8 mouse cellular contexts compared by ENCODE assay signal in the genomic region with DNA sequence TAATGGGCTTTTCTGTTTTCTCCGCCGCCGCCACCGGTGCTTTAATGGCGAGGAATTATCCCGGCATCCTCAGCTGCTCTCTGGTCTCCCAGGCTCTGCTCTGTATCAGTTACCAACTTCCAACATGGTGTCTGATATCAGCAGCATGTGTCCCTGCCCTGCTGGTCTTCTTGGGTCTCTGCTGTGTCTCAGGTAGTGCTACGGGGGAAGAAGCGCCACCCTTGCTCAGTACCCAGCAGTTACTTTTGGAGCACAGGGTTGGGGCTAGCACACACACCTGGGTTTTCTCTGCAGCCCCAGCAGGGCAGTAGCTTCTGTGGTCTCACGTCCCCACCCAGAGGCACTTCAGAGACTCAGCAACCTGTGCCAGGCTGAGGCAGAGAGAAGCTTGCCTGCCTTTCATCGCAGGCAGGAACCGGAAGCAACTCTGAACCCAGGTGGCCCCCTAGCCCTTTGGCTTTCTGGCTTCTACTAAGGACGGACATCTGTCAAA. TPM values are rescaled to one million over a fixed set of nuclear protein-coding genes. Genes with fewer than 3 reads are reported as not detected.
A peak's percentile ranks its signal among the peaks of the same experiment; 100 is the strongest.
DNase-seq lines count a peak whose midpoint lies in the region; ATAC-seq and TF ChIP-seq lines count a peak whose summit lies in the region.

No protein-coding gene starts in this region.

- peak overlapping the region; percentile 56 for H3K4me2 ChIP-seq in limb, embryonic 14.5 days (replicated peaks; ENCODE audit: low read depth, low read length, severe bottlenecking)
- peak overlapping the region; percentile 76 for H3K4me2 ChIP-seq in midbrain, embryonic 16.5 days (ENCODE audit: low read length)

- H3K4me3 ChIP-seq in bone marrow, adult 2 months (replicated peaks; ENCODE audit: control insufficient read depth, low read depth, low read length), result peak overlapping the region; percentile 68
- H3K4me3 ChIP-seq in limb, embryonic 14.5 days (replicated peaks; ENCODE audit: low read length), result peak overlapping the region; percentile 41
- peak overlapping the region; percentile 42 for H3K4me3 ChIP-seq in midbrain, embryonic 16.5 days (ENCODE audit: low read depth, low read length)

- peak; percentile 50; the same call in 1 of the 2 replicates for TF ChIP-seq CTCF in bone marrow, adult 2 months (IDR thresholded peaks at IDR 0.05; ENCODE audit: control insufficient read depth, insufficient read depth, low read length)

- peak; percentile 44 for DNase-seq in cerebellum, postnatal 10 days
- DNase-seq in cerebellum, adult 11-12 months, result no peak
- DNase-seq in limb, embryonic 14.5 days (ENCODE audit: low spot score), result no peak
- peak; percentile 60 to 80 for DNase-seq in thymus, postnatal 36 days
- no peak for DNase-seq in adrenal gland, adult 8-10 months

- 2% methylated on average over 12 of the region's 12 CpGs for WGBS in bone marrow, adult 2 months
- WGBS in limb, embryonic 14.5 days, result 5% methylated on average over 12 of the region's 12 CpGs
- 13% methylated on average over 12 of the region's 12 CpGs for WGBS in midbrain, embryonic 16.5 days

- no peaks in the 10 kb centered on the region for H3K36me3 ChIP-seq in limb, embryonic 14.5 days (ENCODE audit: control insufficient read depth, insufficient read depth, low read length)
- H3K36me3 ChIP-seq in midbrain, embryonic 16.5 days (ENCODE audit: control insufficient read depth, insufficient read depth, low read length), result no peaks in the 10 kb centered on the region

- peak; percentile 29; the same call in 1 of the 2 replicates for ATAC-seq in granulocyte monocyte progenitor cell, adult 5-6 weeks (replicated peaks; ENCODE audit: poor library complexity, severe bottlenecking)
- peak; percentile 64; the same call in 1 of the 2 replicates for ATAC-seq in limb, embryonic 14.5 days (ENCODE audit: low FRiP score, low read depth)
- ATAC-seq in midbrain, embryonic 16.5 days, result peak; percentile 75

- TF ChIP-seq POLR2A in bone marrow, adult 2 months (IDR thresholded peaks at IDR 0.05; ENCODE audit: borderline replicate concordance, control insufficient read depth, low read depth, low read length), result no peak
- TF ChIP-seq POLR2A in limb, embryonic 14.5 days (IDR thresholded peaks at IDR 0.05; ENCODE audit: borderline replicate concordance, extremely low read depth, insufficient read depth, insufficient read length), result no peak

- no peaks in the 10 kb centered on the region for H3K27me3 ChIP-seq in limb, embryonic 14.5 days (ENCODE audit: control insufficient read depth, insufficient read depth, low read length)
- no peaks in the 10 kb centered on the region for H3K27me3 ChIP-seq in midbrain, embryonic 16.5 days (ENCODE audit: control insufficient read depth, insufficient read depth, low read depth, low read length)

- H3K9ac ChIP-seq in limb, embryonic 14.5 days (ENCODE audit: low read depth, low read length, severe bottlenecking), result peak overlapping the region; percentile 44
- H3K9ac ChIP-seq in midbrain, embryonic 16.5 days (ENCODE audit: low read depth, low read length), result peak overlapping the region; percentile 39

- 0 out of 2 replicates have a peak, but pooled peaks cover 4% of the 10 kb centered on the region for H3K9me3 ChIP-seq in limb, embryonic 14.5 days (ENCODE audit: control insufficient read depth, low read length)
- no peaks in the 10 kb centered on the region; the same call in 1 of the 2 replicates for H3K9me3 ChIP-seq in midbrain, embryonic 16.5 days (replicated peaks; ENCODE audit: control insufficient read depth, low read length, poor library complexity, severe bottlenecking)

- peak overlapping the region; percentile 25 for H3K27ac ChIP-seq in bone marrow, adult 2 months (ENCODE audit: control insufficient read depth, insufficient read depth, low read depth, low read length, poor library complexity)
- no peak overlapping the region; the same call in 1 of the 2 replicates for H3K27ac ChIP-seq in limb, embryonic 14.5 days (replicated peaks; ENCODE audit: low read depth, low read length)
- H3K27ac ChIP-seq in midbrain, embryonic 16.5 days (ENCODE audit: low read length), result peak overlapping the region; percentile 48

- no peaks in the 10 kb centered on the region for H3K4me1 ChIP-seq in bone marrow, adult 2 months (ENCODE audit: control insufficient read depth, insufficient read depth, low read length)
- no peaks in the 10 kb centered on the region; the same call in 1 of the 2 replicates for H3K4me1 ChIP-seq in limb, embryonic 14.5 days (ENCODE audit: control insufficient read depth, insufficient read depth, low read length)
- H3K4me1 ChIP-seq in midbrain, embryonic 16.5 days (ENCODE audit: control insufficient read depth, insufficient read depth, low read length), result peaks cover 7% of the 10 kb centered on the region; the same call in 1 of the 2 replicates

RNA-seq across cellular contexts. Expression of gene Coq8a, which starts 26.9 kb away (rescaled TPM):
- polyA plus RNA-seq in bone marrow, adult 2 months (2011; ENCODE audit: insufficient read depth, insufficient read length, low replicate concordance, missing spikeins), result 7.7 and 8.2 TPM in 2 replicates
- 3.2 and 6.9 TPM in 2 replicates for total RNA-seq in granulocyte monocyte progenitor cell, adult 5-6 weeks (2014; fragmentation: Nextera tagmentation)
- total RNA-seq in granulocyte monocyte progenitor cell, adult 5-6 weeks (2017), result 9.1 and 11.3 TPM in 2 replicates
- polyA plus RNA-seq in limb, embryonic 14.5 days (2012; rRNA removed), result 4.3 and 6.3 TPM in 2 replicates
- 8.1 TPM in 2 replicates for polyA plus RNA-seq in limb, embryonic 14.5 days (2014; fragmentation: Nextera tagmentation; extraction: Ambion mirVana)
- 2.7 and 3.2 TPM in 2 replicates for polyA plus RNA-seq in midbrain, embryonic 16.5 days (2015; fragmentation: Nextera tagmentation; extraction: Ambion mirVana)
- total RNA-seq in adrenal gland, adult 8-10 months (2022), result 100 to 1,000 TPM in 3 of 4 experiments, 10 to 100 TPM in 1; 85.1 to 269 (median 187) TPM

RNA-seq across cellular contexts. Expression of gene Psen2, which starts 37.0 kb away (rescaled TPM):
- 43.0 and 58.1 TPM in 2 replicates for polyA plus RNA-seq in bone marrow, adult 2 months (2011; ENCODE audit: insufficient read depth, insufficient read length, low replicate concordance, missing spikeins)
- 25.5 and 27.9 TPM in 2 replicates for total RNA-seq in granulocyte monocyte progenitor cell, adult 5-6 weeks (2014; fragmentation: Nextera tagmentation)
- 19.6 and 24.5 TPM in 2 replicates for total RNA-seq in granulocyte monocyte progenitor cell, adult 5-6 weeks (2017)
- polyA plus RNA-seq in limb, embryonic 14.5 days (2012; rRNA removed), result 23.0 and 23.4 TPM in 2 replicates
- polyA plus RNA-seq in limb, embryonic 14.5 days (2014; fragmentation: Nextera tagmentation; extraction: Ambion mirVana), result 14.1 and 17.1 TPM in 2 replicates
- polyA plus RNA-seq in midbrain, embryonic 16.5 days (2015; fragmentation: Nextera tagmentation; extraction: Ambion mirVana), result 15.0 and 20.2 TPM in 2 replicates
- total RNA-seq in adrenal gland, adult 8-10 months (2022), result 10 to 100 TPM; 33.1 to 43.1 (median 38.4) TPM

Comparison
In these comparisons a context has a peak if more than half of its experiments do, and no peak if none do; other contexts are left out.
1. DNase-seq: peak in cerebellum, postnatal 10 days (2 of 2) and thymus, postnatal 36 days (2 of 2); none in cerebellum, adult 11-12 months (single experiment), limb, embryonic 14.5 days (single experiment) and adrenal gland, adult 8-10 months (single experiment).
2. Peak in every context shown above with its lines, with median percentiles within 50 percentile points of each other: H3K4me3 ChIP-seq and ATAC-seq.